Mouse (Mus musculus) midbrain, embryonic 12.5 days (tissue): ENCODE measurements around the gene Arvcf. TPM values are rescaled to one million over a fixed set of nuclear protein-coding genes. Genes with fewer than 3 reads are reported as not detected.

Experiments
- ATAC-seq: fragments of 200-750 bp; cut with Nextera tagmentation; 2 replicates; pipeline ENCODE4 v1.8.0; 2017; ENCODE audit warnings: low read depth, moderate TSS enrichment, moderate library complexity; ENCODE audit not compliant: low FRiP score
- H3K27ac ChIP-seq: fragments of 300-500 bp; sonication (generic); replicated peaks from 2 replicates; pipeline ENCODE4 v1.5.1; 2016; ENCODE audit warnings: mild to moderate bottlenecking
- H3K27me3 ChIP-seq: fragments of 300-500 bp; sonication (generic); 2 replicates; pipeline ENCODE4 v1.6.1; 2016; ENCODE audit warnings: mild to moderate bottlenecking
- H3K36me3 ChIP-seq: fragments of 300-500 bp; sonication (generic); 2 replicates; pipeline ENCODE4 v1.6.1; 2016
- H3K4me1 ChIP-seq: fragments of 300-500 bp; sonication (generic); 2 replicates; pipeline ENCODE4 v1.6.1; 2016
- H3K4me2 ChIP-seq: fragments of 300-500 bp; sonication (generic); replicated peaks from 2 replicates; pipeline ENCODE4 v1.6.1; 2016; ENCODE audit warnings: mild to moderate bottlenecking, moderate library complexity
- H3K4me3 ChIP-seq: fragments of 300-500 bp; sonication (generic); 2 replicates; pipeline ENCODE4 v1.5.1; 2016; ENCODE audit warnings: mild to moderate bottlenecking
- H3K9ac ChIP-seq: fragments of 300-500 bp; sonication (generic); replicated peaks from 2 replicates; pipeline ENCODE4 v1.6.1; 2016; ENCODE audit warnings: mild to moderate bottlenecking, moderate library complexity
- H3K9me3 ChIP-seq: fragments of 300-500 bp; sonication (generic); 2 replicates; pipeline ENCODE4 v1.6.1; 2016; ENCODE audit warnings: mild to moderate bottlenecking
- WGBS: fragments of 180-500 bp; shearing (Covaris S2); methylation state at CpG from one replicate; pipeline ENCODE4 v1.1.7; 2016; 5-methylcytosine and 5-hydroxymethylcytosine counted together
- polyA plus RNA-seq: library from polyadenylated mRNA; unstranded; fragments of >200 nt; fragmentation: Nextera tagmentation; extraction: Ambion mirVana; gene quantifications from 2 replicates; pipeline ENCODE4 v1.2.1, GENCODE M21; 2016

Gene Arvcf
- polyA plus RNA-seq, 1 experiment from 2014 or later: 129 TPM

DNA sequence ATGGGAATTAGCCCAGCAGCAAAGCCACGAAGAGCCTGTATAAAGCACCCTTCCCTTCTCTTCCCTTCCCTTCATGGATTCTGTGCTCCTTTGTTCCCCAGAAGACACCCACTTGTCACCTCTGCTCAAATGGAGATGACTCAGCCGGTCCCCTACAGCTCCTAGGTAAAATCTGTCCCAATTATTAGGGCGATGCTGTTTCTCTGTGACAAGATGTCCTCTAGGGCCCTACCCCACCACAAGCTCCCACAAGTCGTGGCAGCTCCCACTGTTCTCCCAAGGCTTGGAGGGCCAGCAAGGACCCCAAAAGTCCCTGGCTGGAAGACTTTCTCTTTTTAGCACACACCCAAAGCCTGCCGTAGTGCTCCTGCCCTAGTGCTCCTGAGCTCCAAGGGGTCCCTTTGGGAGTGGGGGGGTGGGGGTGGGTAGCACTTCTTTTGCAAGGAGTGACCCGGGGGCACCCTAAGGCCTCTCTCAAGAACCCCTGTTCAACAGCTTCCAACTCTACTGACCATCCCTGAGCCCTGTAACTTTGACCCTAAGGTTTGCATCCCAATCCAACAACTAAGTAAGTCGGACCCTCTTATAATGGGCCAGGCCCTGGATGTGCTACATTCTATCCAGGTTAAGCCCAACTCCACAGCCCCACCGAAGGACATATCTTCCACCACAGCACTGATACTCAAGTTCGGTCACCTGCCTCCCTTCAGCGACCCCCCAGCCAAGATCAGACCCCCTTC is 77.7 kb downstream of the Arvcf start:
- Histone ChIP-seq H3K9ac (peak overlapping the region; percentile 88), H3K27ac (peak overlapping the region; percentile 68), H3K27me3 (no peaks in the 10 kb centered on the region), H3K9me3 (no peaks in the 10 kb centered on the region), H3K4me1 (peaks cover 27% of the 10 kb centered on the region), H3K36me3 (peaks cover 17% of the 10 kb centered on the region), H3K4me2 (peak overlapping the region; percentile 79), H3K4me3 (peak overlapping the region; percentile 89)
- 32% methylated on average over 10 of the region's 10 CpGs for WGBS
- ATAC-seq: 0 out of 2 replicates have a peak, but pooled peaks have one; percentile 10

GRCm38 (mm10) chr16:18426215-18426791 is 78.3 kb downstream of the Arvcf start, which contains the start of gene Txnrd2:
Gene Txnrd2, plus strand, starts transcription at chr16:18426384.
- WGBS: under 1% methylated on average over 52 of the region's 52 CpGs
- Histone ChIP-seq H3K4me3 (peak within 1 kb of the TSS; percentile 89), H3K9ac (peak within 1 kb of the TSS; percentile 88), H3K9me3 (no peaks in the 10 kb centered on the region), H3K36me3 (peaks cover 17% of the 10 kb centered on the region), H3K4me1 (peaks cover 27% of the 10 kb centered on the region), H3K27ac (peak within 1 kb of the TSS; percentile 68), H3K27me3 (no peaks in the 10 kb centered on the region), H3K4me2 (peak within 1 kb of the TSS; percentile 79)
- ATAC-seq: peak; percentile 90

DNA sequence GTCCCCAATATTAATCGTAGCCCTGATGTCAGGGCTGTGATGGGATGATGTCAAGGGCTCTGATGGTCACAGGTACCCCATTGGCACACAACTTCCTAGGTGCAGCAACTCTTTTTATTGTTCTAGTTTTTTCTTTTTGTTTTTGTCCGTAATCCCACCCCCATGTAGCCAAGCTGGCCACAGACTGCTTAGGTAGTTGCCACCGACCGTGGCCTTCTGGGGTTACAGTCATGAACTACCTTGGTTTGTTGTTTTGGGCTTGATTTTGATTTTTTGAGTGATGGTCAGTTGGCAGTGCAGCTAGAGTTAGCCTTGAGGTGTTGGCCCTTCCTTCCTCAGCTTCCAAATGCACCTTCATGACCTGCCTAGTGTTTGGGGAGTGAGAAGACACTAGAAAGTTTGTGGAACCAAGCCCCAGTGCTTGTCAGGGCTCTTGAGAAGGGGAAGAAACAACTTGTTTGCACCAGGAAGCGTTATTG is 78.9 kb downstream of the Arvcf start, which contains the start of gene Comt:
TSS of gene Comt (minus strand) at position 51 of the 479 bp plus-strand sequence.
- Histone ChIP-seq H3K9ac (peak within 1 kb of the TSS; percentile 88), H3K27me3 (no peaks in the 10 kb centered on the region), H3K9me3 (no peaks in the 10 kb centered on the region), H3K36me3 (peaks cover 16% of the 10 kb centered on the region), H3K4me1 (peaks cover 27% of the 10 kb centered on the region), H3K27ac (peak within 1 kb of the TSS; percentile 68), H3K4me3 (peak within 1 kb of the TSS; percentile 89), H3K4me2 (peak within 1 kb of the TSS; percentile 79)
- ATAC-seq: no peak
- 55% methylated on average over 5 of the region's 5 CpGs for WGBS

DNA sequence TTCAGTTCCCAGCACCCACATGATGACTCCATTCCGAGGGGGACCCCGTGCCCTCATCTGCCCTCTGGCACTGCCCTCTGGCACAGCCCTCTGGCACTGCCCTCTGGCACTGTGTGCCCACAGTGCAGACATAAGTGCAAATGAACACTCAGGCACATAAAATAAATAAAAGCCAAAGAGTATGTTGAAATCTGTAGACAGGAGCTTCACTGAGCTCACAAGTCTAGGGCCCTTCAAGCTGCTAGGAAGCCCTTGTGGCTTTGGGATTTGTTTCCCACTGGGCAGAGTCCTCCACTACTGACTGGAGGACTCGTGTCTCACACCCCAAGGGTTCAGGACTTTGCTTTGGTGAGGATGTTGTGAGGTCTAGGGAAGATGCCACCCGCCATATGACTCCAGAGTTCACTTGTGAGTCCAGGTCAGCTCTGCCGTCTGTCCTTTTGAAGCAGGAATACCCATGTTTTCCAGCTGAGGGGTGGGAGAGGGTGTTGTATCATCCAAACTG is 80.1 kb downstream of the Arvcf start:
- Histone ChIP-seq H3K27me3 (no peaks in the 10 kb centered on the region), H3K9ac (no peak overlapping the region), H3K4me1 (peaks cover 27% of the 10 kb centered on the region), H3K36me3 (peaks cover 8% of the 10 kb centered on the region), H3K4me3 (no peak overlapping the region), H3K9me3 (no peaks in the 10 kb centered on the region), H3K4me2 (no peak overlapping the region), H3K27ac (no peak overlapping the region)
- ATAC-seq: no peak
- 87% methylated on average over 5 of the region's 5 CpGs for WGBS

DNA sequence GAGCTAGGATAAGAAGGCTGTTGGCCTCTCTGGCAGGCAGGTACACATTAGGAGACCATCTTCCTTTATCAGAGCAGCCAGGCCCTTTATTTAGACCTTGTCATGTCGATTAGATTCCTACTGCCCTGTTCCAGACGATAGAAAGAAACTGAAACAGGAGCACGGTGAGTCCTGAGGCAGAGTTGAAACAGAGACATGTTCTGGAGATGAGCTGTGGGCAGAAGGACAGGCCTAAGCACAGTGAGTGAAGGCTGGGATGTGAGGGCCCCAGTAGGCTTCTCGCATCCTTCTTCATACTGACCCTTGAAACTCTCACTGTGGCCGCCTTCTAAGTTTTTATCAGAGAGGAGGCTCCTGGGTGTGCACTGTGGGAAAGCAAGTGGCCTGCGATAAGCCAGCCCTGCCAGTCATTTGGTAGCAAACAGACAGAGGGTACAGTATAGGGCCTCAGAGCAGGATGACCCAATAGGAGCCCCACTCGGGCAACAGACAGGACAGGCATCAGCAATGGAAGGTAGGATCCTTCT is 80.6 kb downstream of the Arvcf start:
- WGBS: 92% methylated on average over 7 of the region's 7 CpGs
- no peaks in the 10 kb centered on the region for H3K9me3 ChIP-seq
- no peak overlapping the region for H3K4me3 ChIP-seq
- H3K27ac ChIP-seq: no peak overlapping the region
- no peak overlapping the region for H3K4me2 ChIP-seq
- peaks cover 4% of the 10 kb centered on the region for H3K36me3 ChIP-seq
- no peak for ATAC-seq
- no peaks in the 10 kb centered on the region for H3K27me3 ChIP-seq
- no peak overlapping the region for H3K9ac ChIP-seq
- peaks cover 27% of the 10 kb centered on the region for H3K4me1 ChIP-seq

GRCm38 (mm10) chr16:18429641-18430040 is 81.7 kb downstream of the Arvcf start:
- H3K27me3 ChIP-seq: no peaks in the 10 kb centered on the region
- no peak for ATAC-seq
- no peak overlapping the region for H3K4me2 ChIP-seq
- no peaks in the 10 kb centered on the region for H3K9me3 ChIP-seq
- H3K36me3 ChIP-seq: no peaks in the 10 kb centered on the region
- H3K4me1 ChIP-seq: peaks cover 19% of the 10 kb centered on the region
- no peak overlapping the region for H3K27ac ChIP-seq
- no peak overlapping the region for H3K4me3 ChIP-seq
- no peak overlapping the region for H3K9ac ChIP-seq
- 92% methylated on average over 8 of the region's 8 CpGs for WGBS

DNA sequence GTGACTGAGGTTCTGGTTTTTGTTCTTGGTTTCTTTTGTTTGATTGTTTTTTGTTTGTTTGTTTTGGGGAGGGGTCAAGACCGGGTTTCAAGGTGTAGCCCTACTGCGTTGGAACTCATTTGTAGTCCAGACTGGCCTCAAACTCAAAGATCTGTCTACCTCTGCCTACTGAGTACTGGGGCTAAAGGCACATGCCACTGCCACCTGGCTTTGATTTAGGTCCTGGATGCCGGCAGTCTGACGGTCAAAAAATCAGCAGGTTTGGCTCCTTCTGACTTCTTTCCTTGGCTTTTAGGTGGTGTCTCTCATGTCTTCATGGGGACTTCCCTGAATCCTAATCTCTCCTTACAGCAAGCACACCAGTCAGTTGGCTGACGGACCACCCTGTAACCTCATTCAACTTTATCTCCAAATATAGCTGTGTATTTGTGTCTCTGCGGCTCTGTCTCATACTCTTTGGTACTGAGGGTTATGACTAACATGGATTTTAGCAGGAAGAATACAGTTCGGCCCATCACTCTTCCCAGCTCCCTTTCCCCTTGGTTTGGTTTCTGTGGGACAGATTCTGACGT is 82.7 kb downstream of the Arvcf start:
- Histone ChIP-seq H3K4me3 (no peak overlapping the region), H3K27me3 (no peaks in the 10 kb centered on the region), H3K27ac (no peak overlapping the region), H3K9me3 (no peaks in the 10 kb centered on the region), H3K9ac (no peak overlapping the region), H3K36me3 (no peaks in the 10 kb centered on the region), H3K4me1 (peaks cover 10% of the 10 kb centered on the region), H3K4me2 (no peak overlapping the region)
- WGBS: 81% methylated on average over 8 of the region's 8 CpGs
- ATAC-seq: no peak

DNA sequence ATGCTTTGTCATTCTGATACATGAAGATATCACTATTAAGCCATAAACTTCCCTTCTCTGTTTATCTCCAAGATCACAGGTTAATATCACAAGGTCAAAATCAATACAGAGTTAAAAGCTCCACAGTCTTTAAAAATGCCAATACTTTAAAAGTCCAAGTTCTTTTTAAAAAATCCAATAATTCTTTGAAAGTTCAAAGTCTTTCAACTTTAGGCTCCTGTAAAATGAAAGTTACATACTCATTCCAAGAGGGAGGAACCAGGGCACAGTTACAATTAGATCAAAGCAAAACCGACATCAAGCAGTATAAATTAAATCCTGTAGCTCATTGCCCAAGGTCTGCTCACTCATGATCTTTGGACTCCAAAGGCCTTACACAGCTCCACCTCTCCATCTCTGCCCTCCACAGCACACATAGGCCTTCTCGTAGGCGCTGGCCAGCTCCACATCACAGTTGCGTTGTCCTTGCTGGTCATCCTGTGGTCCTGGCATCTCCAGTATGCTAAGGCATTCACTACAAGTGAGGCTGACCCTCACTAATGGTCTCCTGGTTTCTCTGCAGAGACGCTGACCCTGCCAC is 85.4 kb downstream of the Arvcf start:
- H3K27ac ChIP-seq: no peak overlapping the region
- no peak for ATAC-seq
- no peaks in the 10 kb centered on the region for H3K9me3 ChIP-seq
- no peak overlapping the region for H3K4me3 ChIP-seq
- no peak overlapping the region for H3K4me2 ChIP-seq
- H3K27me3 ChIP-seq: no peaks in the 10 kb centered on the region
- peaks cover 4% of the 10 kb centered on the region; the same call in 1 of the 2 replicates for H3K36me3 ChIP-seq
- no peak overlapping the region for H3K9ac ChIP-seq
- WGBS: 95% methylated on average over 5 of the region's 5 CpGs
- H3K4me1 ChIP-seq: no peaks in the 10 kb centered on the region

- Histone ChIP-seq H3K36me3 (peaks cover 9% of the 10 kb centered on the region; the same call in 1 of the 2 replicates), H3K9ac (no peak overlapping the region), H3K9me3 (no peaks in the 10 kb centered on the region), H3K27ac (no peak overlapping the region), H3K4me3 (no peak overlapping the region), H3K4me2 (no peak overlapping the region), H3K27me3 (no peaks in the 10 kb centered on the region), H3K4me1 (no peaks in the 10 kb centered on the region)
- no peak for ATAC-seq
- WGBS: 93% methylated on average over 6 of the region's 6 CpGs
Measured at GRCm38 (mm10) chr16:18436128-18436527, 88.1 kb downstream of the Arvcf start.

DNA sequence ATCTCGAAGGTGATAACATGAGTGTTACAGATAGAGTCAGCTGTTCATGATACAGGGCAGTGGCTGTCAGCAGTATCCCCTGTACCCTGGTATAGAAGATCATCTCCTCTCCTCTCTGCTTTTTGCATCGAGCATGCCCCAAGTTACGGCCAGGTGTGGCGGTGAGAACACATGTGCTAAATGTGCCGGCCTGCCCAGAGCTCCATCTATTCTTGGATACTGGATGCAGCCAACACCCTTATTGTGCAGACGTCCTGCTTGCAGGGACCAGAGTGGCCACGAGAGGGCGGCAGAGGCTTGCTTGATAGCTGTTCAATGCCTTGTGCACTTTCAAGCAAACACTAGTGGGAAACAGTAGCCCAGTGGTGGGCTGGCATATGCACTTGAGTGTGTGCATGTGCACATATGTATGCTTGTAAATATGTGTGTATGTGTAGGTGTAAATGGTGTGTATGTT is 95.4 kb downstream of the Arvcf start:
- Histone ChIP-seq H3K9ac (no peak overlapping the region), H3K27ac (no peak overlapping the region), H3K9me3 (no peaks in the 10 kb centered on the region), H3K36me3 (peaks cover 12% of the 10 kb centered on the region; the same call in 1 of the 2 replicates), H3K4me3 (no peak overlapping the region), H3K4me2 (no peak overlapping the region), H3K4me1 (no peaks in the 10 kb centered on the region), H3K27me3 (no peaks in the 10 kb centered on the region)
- WGBS: 24% methylated on average over 8 of the region's 8 CpGs
- ATAC-seq: peak; percentile 82

- H3K9me3 ChIP-seq: no peaks in the 10 kb centered on the region
- no peaks in the 10 kb centered on the region for H3K27me3 ChIP-seq
- ATAC-seq: no peak
Measured at GRCm38 (mm10) chr16:18447243-18447642, 99.3 kb downstream of the Arvcf start.

More at GRCm38 (mm10) chr16:18447243-18447642, 99.3 kb downstream of the Arvcf start:
- H3K4me2 ChIP-seq: no peak overlapping the region
- no peak overlapping the region for H3K4me3 ChIP-seq
- H3K27ac ChIP-seq: no peak overlapping the region
- no peaks in the 10 kb centered on the region; the same call in 1 of the 2 replicates for H3K4me1 ChIP-seq
- no peak overlapping the region for H3K9ac ChIP-seq
- 0 out of 2 replicates have a peak, but pooled peaks cover 7% of the 10 kb centered on the region for H3K36me3 ChIP-seq
